Mouse (Mus musculus) embryonic stem cell, embryonic (primary cell): ENCODE measurements around the gene Rad51c.
"Not testable (repeated sequence)": the region's sequence is repeated elsewhere in the genome, so short reads cannot be mapped to it uniquely, and the experiment has no call there.

Experiments used
- CTCF ChIA-PET, 4 experiments: fragments of 300-600 bp in 2 of 4; fragments of 350-600 bp in 2 of 4; sonication (Branson Sonifier 250); formaldehyde crosslinking; loops; one replicate each; lab custom pipeline; 2022; ENCODE audit warnings: inconsistent platforms in 2 of 4; lab: Charles Lee
- POLR2A ChIA-PET, 4 experiments: fragments of 300-600 bp in 2 of 4; fragments of 350-600 bp in 2 of 4; sonication (Branson Sonifier 250); formaldehyde crosslinking; loops; one replicate each; lab custom pipeline; 2022; ENCODE audit warnings: antibody characterized with exemption in 4 of 4, inconsistent platforms in 1 of 4; lab: Charles Lee

Gene Rad51c

GRCm38 (mm10) chr11:87442643-87443372 is 38.1 kb upstream of the Rad51c start:
- CTCF ChIA-PET = interaction anchor here in 1 of 4 experiments (1.0 kb wide), 1 partner anchor 27 kb away, joined by 4 read pairs; no protein-coding TSS in a partner anchor

GRCm38 (mm10) chr11:87439796-87440420 is 35.2 kb upstream of the Rad51c start:
- ChIA-PET CTCF (no interaction called here), POLR2A (interaction anchor here (0.6 to 12.7 kb wide), 20 partner anchors 9 to 309 kb away, joined by 3 to 493 read pairs (median 5); partner anchors contain the start of genes Rad51c (in 1 of the 4) and Tex14 (in 1 of the 4))

More at GRCm38 (mm10) chr11:87442643-87443372, 38.1 kb upstream of the Rad51c start:
- POLR2A ChIA-PET = interaction anchor here (0.5 to 12.7 kb wide), 66 partner anchors 9 to 843 kb away, joined by 3 to 493 read pairs (median 6); partner anchors contain the start of genes Rad51c (in 4 of the 4), Tex14 (in 4 of the 4), Mtmr4 (in 3 of the 4) and Prr11 (in 2 of the 4)

- ChIA-PET CTCF (no interaction called here), POLR2A (interaction anchor here (0.6 to 12.7 kb wide), 18 partner anchors 9 to 90 kb away, joined by 3 to 493 read pairs (median 5); partner anchors contain the start of genes Rad51c (in 1 of the 4) and Tex14 (in 1 of the 4))
Observed at GRCm38 (mm10) chr11:87436326-87437232, 31.8 kb upstream of the Rad51c start.

GRCm38 (mm10) chr11:87435107-87435506 is 30.4 kb upstream of the Rad51c start:
- CTCF ChIA-PET = not testable (repeated sequence)
- POLR2A ChIA-PET = interaction anchor here in 3 of 4 experiments (0.6 to 6.2 kb wide), 11 partner anchors 7 to 35 kb away, joined by 3 to 74 read pairs (median 9); no protein-coding TSS in a partner anchor

GRCm38 (mm10) chr11:87432933-87433669 is 28.3 kb upstream of the Rad51c start:
- CTCF ChIA-PET = interaction anchor here in 1 of 4 experiments (0.6 to 1.2 kb wide), 2 partner anchors 12 to 1102 kb away, joined by 3 to 4 read pairs; no protein-coding TSS in a partner anchor
- POLR2A ChIA-PET = interaction anchor here (0.6 to 3.8 kb wide), 28 partner anchors 7 to 415 kb away, joined by 3 to 49 read pairs (median 6); partner anchors contain the start of gene Hsf5 (in 1 of the 4)

GRCm38 (mm10) chr11:87432447-87432846 is 27.7 kb upstream of the Rad51c start:
- ChIA-PET CTCF (interaction anchor here in 1 of 4 experiments (0.6 kb wide), 1 partner anchor 1103 kb away, joined by 4 read pairs; no protein-coding TSS in a partner anchor), POLR2A (interaction anchor here in 3 of 4 experiments (0.6 to 3.8 kb wide), 12 partner anchors 9 to 416 kb away, joined by 3 to 49 read pairs (median 10); no protein-coding TSS in a partner anchor)

- POLR2A ChIA-PET = interaction anchor here in 3 of 4 experiments (2.4 to 9.9 kb wide), 6 partner anchors 8 to 25 kb away, joined by 15 to 168 read pairs (median 34); partner anchors contain the start of genes Rad51c (in 1 of the 3) and Tex14 (in 1 of the 3)
- CTCF ChIA-PET = not testable (repeated sequence)
Observed at GRCm38 (mm10) chr11:87431813-87432212, 27.1 kb upstream of the Rad51c start.

GRCm38 (mm10) chr11:87430374-87430773 is 25.6 kb upstream of the Rad51c start:
- ChIA-PET POLR2A (interaction anchor here (0.7 to 9.9 kb wide), 19 partner anchors 8 to 321 kb away, joined by 3 to 493 read pairs (median 12); partner anchors contain the start of genes Rad51c (in 2 of the 4), Tex14 (in 2 of the 4) and Ska2 (in 1 of the 4)), CTCF (interaction anchor here in 1 of 4 experiments (1.5 kb wide), 1 partner anchor 102 kb away, joined by 3 read pairs; no protein-coding TSS in a partner anchor)

GRCm38 (mm10) chr11:87429363-87429762 is 24.6 kb upstream of the Rad51c start:
- POLR2A ChIA-PET = interaction anchor here (0.6 to 9.9 kb wide), 21 partner anchors 8 to 1202 kb away, joined by 3 to 493 read pairs (median 12); partner anchors contain the start of genes Rad51c (in 2 of the 4) and Tex14 (in 2 of the 4)
- CTCF ChIA-PET = interaction anchor here in 3 of 4 experiments (0.6 to 1.8 kb wide), 10 partner anchors 16 to 1031 kb away, joined by 3 to 12 read pairs (median 4); no protein-coding TSS in a partner anchor

GRCm38 (mm10) chr11:87428051-87428673 is 23.4 kb upstream of the Rad51c start:
- POLR2A ChIA-PET = interaction anchor here (0.5 to 9.9 kb wide), 34 partner anchors 8 to 1439 kb away, joined by 3 to 493 read pairs (median 6); partner anchors contain the start of genes Rad51c (in 3 of the 4), Tex14 (in 3 of the 4) and Mtmr4 (in 1 of the 4)
- CTCF ChIA-PET = interaction anchor here in 2 of 4 experiments (0.5 to 1.8 kb wide), 3 partner anchors 17 to 103 kb away, joined by 4 to 7 read pairs (median 5); no protein-coding TSS in a partner anchor

- ChIA-PET CTCF (interaction anchor here in 2 of 4 experiments (1.7 to 1.8 kb wide), 2 partner anchors 18 to 104 kb away, joined by 4 to 5 read pairs; no protein-coding TSS in a partner anchor), POLR2A (interaction anchor here (0.8 to 9.9 kb wide), 32 partner anchors 7 to 293 kb away, joined by 3 to 493 read pairs (median 12); partner anchors contain the start of genes Rad51c (in 3 of the 4) and Tex14 (in 3 of the 4))
Observed at GRCm38 (mm10) chr11:87427273-87428050, 22.7 kb upstream of the Rad51c start.

- POLR2A ChIA-PET = interaction anchor here (0.5 to 9.9 kb wide), 146 partner anchors 8 to 1931 kb away, joined by 3 to 493 read pairs (median 4); partner anchors contain the start of genes Rad51c (in 3 of the 4), Tex14 (in 3 of the 4), Prr11 (in 2 of the 4) and Ska2 (in 2 of the 4)
- CTCF ChIA-PET = interaction anchor here in 3 of 4 experiments (0.6 kb wide), 3 partner anchors 20 to 235 kb away, joined by 3 to 10 read pairs (median 5); no protein-coding TSS in a partner anchor
Observed at GRCm38 (mm10) chr11:87426450-87427250, 21.9 kb upstream of the Rad51c start.

- ChIA-PET POLR2A (interaction anchor here (0.5 to 9.9 kb wide), 142 partner anchors 8 to 1930 kb away, joined by 3 to 493 read pairs (median 4); partner anchors contain the start of genes Rad51c (in 3 of the 4), Tex14 (in 3 of the 4), Prr11 (in 2 of the 4) and Ska2 (in 2 of the 4)), CTCF (interaction anchor here in 3 of 4 experiments (0.6 kb wide), 3 partner anchors 20 to 235 kb away, joined by 3 to 10 read pairs (median 5); no protein-coding TSS in a partner anchor)
Observed at GRCm38 (mm10) chr11:87426121-87426449, 21.3 kb upstream of the Rad51c start.
